Mouse (Mus musculus): ENCODE measurements around the gene Med12. TPM values are rescaled to one million over a fixed set of nuclear protein-coding genes. Genes with fewer than 3 reads are reported as not detected.

Med12 gene
- total and polyA plus RNA-seq, 3 experiments = 20.9 to 68.0 TPM; not detected in 1

GRCm38 (mm10) chrX:101299473-101300426, 25.9 kb downstream of the Med12 start:
- Histone ChIP-seq H3K9ac (ENCODE audit: control insufficient read depth, low read depth, low read length, poor library complexity, severe bottlenecking) (no peak overlapping the region), H3K27ac (ENCODE audit: control insufficient read depth, low read depth, low read length) (no peak overlapping the region), H3K79me2 (ENCODE audit: control insufficient read depth, insufficient read depth, low read length, poor library complexity) (no peaks in the 10 kb centered on the region), H3K4me3 (ENCODE audit: control insufficient read depth in 1 of 2, insufficient read depth in 1 of 2, low read depth in 2 of 2, low read length in 2 of 2) (no peak overlapping the region), H3K4me1 (ENCODE audit: control insufficient read depth in 1 of 2, insufficient read depth in 2 of 2, low read length in 2 of 2) (no peaks in the 10 kb centered on the region), H3K36me3 (ENCODE audit: control insufficient read depth in 1 of 2, insufficient read depth in 2 of 2, low read length in 2 of 2) (no peaks in the 10 kb centered on the region), H3K9me3 (replicated peaks; ENCODE audit: insufficient read depth, low read length) (no peaks in the 10 kb centered on the region), H3K27me3 (ENCODE audit: control insufficient read depth in 1 of 2, insufficient read depth in 2 of 2, low read length in 2 of 2) (no peaks in the 10 kb centered on the region)
- no peak for DNase-seq (ENCODE audit: low read depth, low spot score)
- no peak for TF ChIP-seq ZNF384 (IDR thresholded peaks at IDR 0.05; ENCODE audit: low read depth, low read length)
- TF ChIP-seq CTCF (IDR thresholded peaks at IDR 0.05 in 2 of 3, conservative IDR thresholded peaks at IDR 0.05 in 1 of 3; ENCODE audit: control insufficient read depth in 1 of 3, insufficient read depth in 1 of 3, low read depth in 2 of 3, low read length in 3 of 3, poor library complexity in 1 of 3, severe bottlenecking in 1 of 3) = no peak
- no peak for TF ChIP-seq ZMIZ1 (IDR thresholded peaks at IDR 0.05; ENCODE audit: low read depth, low read length)

GRCm38 (mm10) chrX:101300427-101301030, 26.7 kb downstream of the Med12 start:
- Histone ChIP-seq H3K27ac (ENCODE audit: control insufficient read depth, low read depth, low read length) (no peak overlapping the region), H3K79me2 (ENCODE audit: control insufficient read depth, insufficient read depth, low read length, poor library complexity) (no peaks in the 10 kb centered on the region), H3K36me3 (ENCODE audit: control insufficient read depth in 1 of 2, insufficient read depth in 2 of 2, low read length in 2 of 2) (no peaks in the 10 kb centered on the region), H3K4me3 (ENCODE audit: control insufficient read depth in 1 of 2, insufficient read depth in 1 of 2, low read depth in 2 of 2, low read length in 2 of 2) (no peak overlapping the region), H3K9ac (ENCODE audit: control insufficient read depth, low read depth, low read length, poor library complexity, severe bottlenecking) (no peak overlapping the region), H3K27me3 (ENCODE audit: control insufficient read depth in 1 of 2, insufficient read depth in 2 of 2, low read length in 2 of 2) (no peaks in the 10 kb centered on the region), H3K4me1 (ENCODE audit: control insufficient read depth in 1 of 2, insufficient read depth in 2 of 2, low read length in 2 of 2) (no peaks in the 10 kb centered on the region), H3K9me3 (replicated peaks; ENCODE audit: insufficient read depth, low read length) (no peaks in the 10 kb centered on the region)
- no peak for DNase-seq (ENCODE audit: low read depth, low spot score)
- TF ChIP-seq MYB (IDR thresholded peaks at IDR 0.05; ENCODE audit: low read depth, low read length) = no peak
- no peak for TF ChIP-seq ELF1 (IDR thresholded peaks at IDR 0.05; ENCODE audit: low read depth, low read length)
- TF ChIP-seq POLR2A (IDR thresholded peaks at IDR 0.05; ENCODE audit: control insufficient read depth in 1 of 2, insufficient read depth in 1 of 2, low read depth in 1 of 2, low read length in 2 of 2, poor library complexity in 1 of 2) = no peak
- no peak for TF ChIP-seq USF2 (IDR thresholded peaks at IDR 0.05; ENCODE audit: borderline replicate concordance in 1 of 2, insufficient read depth in 1 of 2, low read depth in 1 of 2, low read length in 2 of 2)

GRCm38 (mm10) chrX:101301654-101302053, 27.8 kb downstream of the Med12 start:
- Histone ChIP-seq H3K27ac (ENCODE audit: control insufficient read depth, low read depth, low read length) (no peak overlapping the region), H3K27me3 (ENCODE audit: control insufficient read depth in 1 of 2, insufficient read depth in 2 of 2, low read length in 2 of 2) (no peaks in the 10 kb centered on the region), H3K79me2 (ENCODE audit: control insufficient read depth, insufficient read depth, low read length, poor library complexity) (no peaks in the 10 kb centered on the region), H3K36me3 (ENCODE audit: control insufficient read depth in 1 of 2, insufficient read depth in 2 of 2, low read length in 2 of 2) (no peaks in the 10 kb centered on the region), H3K9ac (ENCODE audit: control insufficient read depth, low read depth, low read length, poor library complexity, severe bottlenecking) (no peak overlapping the region), H3K4me1 (ENCODE audit: control insufficient read depth in 1 of 2, insufficient read depth in 2 of 2, low read length in 2 of 2) (no peaks in the 10 kb centered on the region), H3K9me3 (replicated peaks; ENCODE audit: insufficient read depth, low read length) (no peaks in the 10 kb centered on the region), H3K4me3 (ENCODE audit: control insufficient read depth in 1 of 2, insufficient read depth in 1 of 2, low read depth in 2 of 2, low read length in 2 of 2) (no peak overlapping the region)
- DNase-seq (ENCODE audit: low read depth, low spot score) = no peak
- TF ChIP-seq HCFC1 (IDR thresholded peaks at IDR 0.05; ENCODE audit: low read depth, low read length) (no peak), MAZ (IDR thresholded peaks at IDR 0.05; ENCODE audit: low read depth, low read length) (no peak), NELFE (IDR thresholded peaks at IDR 0.05; ENCODE audit: low read depth, low read length) (no peak), BHLHE40 (IDR thresholded peaks at IDR 0.05; ENCODE audit: borderline replicate concordance, low read depth, low read length) (no peak), EP300 (IDR thresholded peaks at IDR 0.05; ENCODE audit: low read depth in 1 of 2, low read length in 2 of 2) (no peak), ZNF384 (IDR thresholded peaks at IDR 0.05; ENCODE audit: low read depth, low read length) (no peak), MEF2A (IDR thresholded peaks at IDR 0.05; ENCODE audit: extremely low read depth, insufficient replicate concordance, low read depth, low read length, poor library complexity, severe bottlenecking) (no peak)

Measured in MEL (cell line).